Mouse (Mus musculus): Measurements from ENCODE around the gene Krt25. TPM values are rescaled to one million over a fixed set of nuclear protein-coding genes. Genes with fewer than 3 reads are reported as not detected.

The Krt25 gene
- polyA plus RNA-seq, 2 experiments = not detected

DNA sequence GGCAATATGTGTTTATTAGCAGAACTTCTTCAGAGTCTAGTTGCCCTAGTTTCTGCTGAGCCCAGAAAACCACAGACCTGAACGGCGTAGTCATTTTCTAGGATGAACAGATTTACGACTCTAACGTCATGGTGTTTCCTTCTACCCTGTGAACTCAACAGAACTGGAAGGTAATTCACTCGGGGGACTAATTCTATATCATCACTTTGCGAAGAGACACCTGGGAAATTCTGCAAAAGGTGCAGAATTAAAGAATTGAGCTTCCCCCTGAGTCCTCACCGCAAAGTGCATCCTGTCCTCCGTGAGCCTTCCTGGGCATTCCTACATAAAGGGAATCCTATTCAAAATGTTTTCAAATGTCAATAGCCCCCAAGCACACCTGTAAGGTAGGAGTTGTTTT is 38.7 kb upstream of the Krt25 start:
- no peak for ATAC-seq (ENCODE audit: low FRiP score, low read depth)
- Histone ChIP-seq H3K9ac (ENCODE audit: low read depth, low read length, severe bottlenecking) (no peak overlapping the region), H3K27ac (replicated peaks; ENCODE audit: low read depth, low read length) (no peak overlapping the region), H3K36me3 (ENCODE audit: control insufficient read depth, insufficient read depth, low read length) (no peaks in the 10 kb centered on the region), H3K27me3 (ENCODE audit: control insufficient read depth, insufficient read depth, low read length) (no peaks in the 10 kb centered on the region), H3K4me1 (ENCODE audit: control insufficient read depth, insufficient read depth, low read length) (no peaks in the 10 kb centered on the region), H3K4me2 (replicated peaks; ENCODE audit: low read depth, low read length, severe bottlenecking) (no peak overlapping the region), H3K4me3 (replicated peaks; ENCODE audit: low read length) (no peak overlapping the region), H3K9me3 (ENCODE audit: control insufficient read depth, low read length) (no peaks in the 10 kb centered on the region)
- TF ChIP-seq POLR2A (IDR thresholded peaks at IDR 0.05; ENCODE audit: borderline replicate concordance, extremely low read depth, insufficient read depth, insufficient read length) = no peak
- DNase-seq (ENCODE audit: low spot score) = no peak
- 74% methylated on average over 8 of the region's 8 CpGs for WGBS

DNA sequence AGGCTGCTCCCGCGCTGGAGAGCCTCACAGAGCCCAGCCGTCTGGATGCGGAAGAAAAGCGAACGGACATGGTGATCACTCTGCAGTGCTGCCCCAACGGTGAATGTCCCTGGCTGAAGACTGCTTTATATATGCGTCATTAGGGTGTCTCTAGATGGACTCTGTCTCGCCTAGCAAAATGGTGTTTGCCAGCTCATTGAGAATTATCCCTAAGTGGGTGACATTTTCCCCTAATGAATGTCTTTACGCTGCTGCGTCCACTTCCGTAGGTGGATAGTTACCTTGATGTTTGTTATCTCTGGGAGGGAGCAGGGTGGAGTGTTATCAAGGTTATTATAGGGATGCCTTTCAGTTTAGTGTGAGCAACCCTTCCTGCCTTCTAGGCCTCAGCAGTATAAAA is 28.3 kb upstream of the Krt25 start, which contains the start of gene Krt27:
Krt27 (minus strand) TSS at position 101 of the 400 bp plus-strand sequence.
- H3K9me3 ChIP-seq (ENCODE audit: control insufficient read depth, low read length) = no peaks in the 10 kb centered on the region
- TF ChIP-seq POLR2A (IDR thresholded peaks at IDR 0.05; ENCODE audit: borderline replicate concordance, extremely low read depth, insufficient read depth, insufficient read length) = no peak
- no peak for ATAC-seq (ENCODE audit: low FRiP score, low read depth)
- no peak within 1 kb of the TSS for H3K4me2 ChIP-seq (replicated peaks; ENCODE audit: low read depth, low read length, severe bottlenecking)
- H3K27me3 ChIP-seq (ENCODE audit: control insufficient read depth, insufficient read depth, low read length) = no peaks in the 10 kb centered on the region
- H3K27ac ChIP-seq (replicated peaks; ENCODE audit: low read depth, low read length) = no peak within 1 kb of the TSS
- H3K9ac ChIP-seq (ENCODE audit: low read depth, low read length, severe bottlenecking) = no peak within 1 kb of the TSS
- DNase-seq (ENCODE audit: low spot score) = no peak
- WGBS = 68% methylated on average over 12 of the region's 12 CpGs
- H3K4me3 ChIP-seq (replicated peaks; ENCODE audit: low read length) = no peak within 1 kb of the TSS
- H3K36me3 ChIP-seq (ENCODE audit: control insufficient read depth, insufficient read depth, low read length) = no peaks in the 10 kb centered on the region
- no peaks in the 10 kb centered on the region for H3K4me1 ChIP-seq (ENCODE audit: control insufficient read depth, insufficient read depth, low read length)

DNA sequence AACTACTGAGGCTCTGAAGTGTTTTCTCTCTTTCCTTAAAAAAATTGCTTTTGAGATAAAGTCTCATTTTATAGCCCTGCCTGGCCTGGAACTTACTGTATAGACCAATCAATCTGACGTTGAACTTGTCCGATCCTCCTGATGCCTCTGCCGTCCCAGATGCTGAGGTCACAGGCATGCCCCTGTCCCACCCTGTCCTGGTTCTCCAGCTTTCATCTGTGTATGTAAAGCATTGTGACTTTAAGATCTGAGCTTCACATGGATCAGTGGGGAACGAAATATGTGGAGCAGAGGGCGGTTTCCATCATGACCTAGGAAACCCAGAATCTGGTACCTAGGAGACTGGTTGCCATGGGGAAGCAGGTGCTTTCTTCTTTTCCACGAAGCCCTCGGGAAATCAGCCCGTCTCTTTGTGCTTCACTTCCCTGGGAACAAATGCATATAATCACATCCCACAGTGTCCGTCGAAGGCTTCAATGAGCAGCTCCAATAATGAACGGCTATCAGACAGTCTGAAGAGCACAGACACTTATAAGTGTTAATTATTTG is 16.6 kb upstream of the Krt25 start:
- 81% methylated on average over 11 of the region's 11 CpGs for WGBS
- DNase-seq (ENCODE audit: low spot score) = no peak

DNA sequence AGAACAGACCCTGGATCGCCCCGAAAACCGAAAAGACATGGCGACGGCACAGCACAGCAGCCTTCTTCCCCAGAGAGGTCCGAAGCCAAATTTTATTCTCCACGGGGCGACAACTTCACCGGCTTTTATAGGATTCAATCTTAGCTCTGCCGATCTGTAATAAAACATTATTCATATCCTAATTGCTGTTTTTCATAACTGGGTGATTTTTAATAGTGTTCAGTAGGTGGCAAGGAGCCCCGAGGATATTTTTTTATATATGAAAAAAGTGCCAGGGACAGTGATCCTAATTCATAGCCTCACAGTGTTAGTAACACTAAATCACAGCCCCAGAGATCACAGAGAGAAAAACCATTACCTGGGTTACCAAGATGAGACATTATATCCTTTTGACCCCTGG is 15.1 kb upstream of the Krt25 start, which contains the start of gene Krt26:
Krt26 (minus strand) TSS at position 101 of the 400 bp plus-strand sequence.
- no peak for TF ChIP-seq POLR2A (IDR thresholded peaks at IDR 0.05; ENCODE audit: borderline replicate concordance, extremely low read depth, insufficient read depth, insufficient read length)
- no peak for DNase-seq (ENCODE audit: low spot score)
- ATAC-seq (ENCODE audit: low FRiP score, low read depth) = no peak
- 82% methylated on average over 11 of the region's 11 CpGs for WGBS
- no peak within 1 kb of the TSS for H3K27ac ChIP-seq (replicated peaks; ENCODE audit: low read depth, low read length)
- H3K4me2 ChIP-seq (replicated peaks; ENCODE audit: low read depth, low read length, severe bottlenecking) = no peak within 1 kb of the TSS
- no peaks in the 10 kb centered on the region for H3K9me3 ChIP-seq (ENCODE audit: control insufficient read depth, low read length)
- no peaks in the 10 kb centered on the region for H3K27me3 ChIP-seq (ENCODE audit: control insufficient read depth, insufficient read depth, low read length)
- no peak within 1 kb of the TSS for H3K9ac ChIP-seq (ENCODE audit: low read depth, low read length, severe bottlenecking)
- H3K4me3 ChIP-seq (replicated peaks; ENCODE audit: low read length) = no peak within 1 kb of the TSS
- no peaks in the 10 kb centered on the region for H3K4me1 ChIP-seq (ENCODE audit: control insufficient read depth, insufficient read depth, low read length)
- no peaks in the 10 kb centered on the region for H3K36me3 ChIP-seq (ENCODE audit: control insufficient read depth, insufficient read depth, low read length)

More for the DNA sequence above, 16.6 kb upstream of the Krt25 start:
- ATAC-seq (ENCODE audit: low FRiP score, low read depth) = no peak
- Histone ChIP-seq H3K4me3 (replicated peaks; ENCODE audit: low read length) (no peak overlapping the region), H3K27me3 (ENCODE audit: control insufficient read depth, insufficient read depth, low read length) (no peaks in the 10 kb centered on the region), H3K27ac (replicated peaks; ENCODE audit: low read depth, low read length) (no peak overlapping the region), H3K4me2 (replicated peaks; ENCODE audit: low read depth, low read length, severe bottlenecking) (no peak overlapping the region), H3K36me3 (ENCODE audit: control insufficient read depth, insufficient read depth, low read length) (no peaks in the 10 kb centered on the region), H3K4me1 (ENCODE audit: control insufficient read depth, insufficient read depth, low read length) (no peaks in the 10 kb centered on the region), H3K9ac (ENCODE audit: low read depth, low read length, severe bottlenecking) (no peak overlapping the region), H3K9me3 (ENCODE audit: control insufficient read depth, low read length) (no peaks in the 10 kb centered on the region)
- no peak for TF ChIP-seq POLR2A (IDR thresholded peaks at IDR 0.05; ENCODE audit: borderline replicate concordance, extremely low read depth, insufficient read depth, insufficient read length)

DNA sequence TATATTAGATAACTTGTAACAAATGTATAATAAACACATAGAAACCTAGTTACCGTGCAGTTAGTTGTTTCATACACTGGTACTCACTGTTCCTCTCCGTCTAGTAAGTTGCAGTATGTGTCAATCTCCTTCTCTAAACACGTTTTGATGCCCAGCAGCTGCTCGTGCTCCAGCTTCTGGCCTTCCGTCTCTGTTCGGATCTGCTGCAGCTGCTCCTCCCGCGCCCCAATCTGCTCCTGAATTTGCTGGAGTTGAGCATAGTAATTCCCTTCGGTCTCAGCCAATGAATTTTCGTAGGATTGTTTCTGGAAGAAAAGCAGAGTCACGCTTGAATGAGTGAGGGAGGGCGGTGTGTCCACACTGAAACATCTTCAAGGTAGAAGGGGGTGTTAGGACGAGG is 10.7 kb upstream of the Krt25 start:
- no peak for TF ChIP-seq POLR2A (IDR thresholded peaks at IDR 0.05; ENCODE audit: borderline replicate concordance, extremely low read depth, insufficient read depth, insufficient read length)

More for the DNA sequence above, 10.7 kb upstream of the Krt25 start:
- no peaks in the 10 kb centered on the region for H3K4me1 ChIP-seq (ENCODE audit: control insufficient read depth, insufficient read depth, low read length)
- no peak overlapping the region for H3K27ac ChIP-seq (replicated peaks; ENCODE audit: low read depth, low read length)
- no peak for DNase-seq (ENCODE audit: low spot score)
- no peak overlapping the region for H3K4me3 ChIP-seq (replicated peaks; ENCODE audit: low read length)
- H3K4me2 ChIP-seq (replicated peaks; ENCODE audit: low read depth, low read length, severe bottlenecking) = no peak overlapping the region
- 75% methylated on average over 13 of the region's 13 CpGs for WGBS
- H3K36me3 ChIP-seq (ENCODE audit: control insufficient read depth, insufficient read depth, low read length) = no peaks in the 10 kb centered on the region
- H3K9ac ChIP-seq (ENCODE audit: low read depth, low read length, severe bottlenecking) = no peak overlapping the region
- no peak for ATAC-seq (ENCODE audit: low FRiP score, low read depth)
- H3K9me3 ChIP-seq (ENCODE audit: control insufficient read depth, low read length) = no peaks in the 10 kb centered on the region
- H3K27me3 ChIP-seq (ENCODE audit: control insufficient read depth, insufficient read depth, low read length) = no peaks in the 10 kb centered on the region
